Mouse (Mus musculus) kidney, postnatal 25 days (tissue): ENCODE results near the gene Lztfl1.
"Not testable (repeated sequence)": the region's sequence is repeated elsewhere in the genome, so short reads cannot be mapped to it uniquely, and the experiment has no call there.

Source experiments
- DNase-seq, 2 experiments: peaks; one replicate each; pipeline ENCODE4 v3.0.0; 2021; ENCODE audit warnings: mixed read lengths in 2 of 2

Lztfl1 gene

GRCm38 (mm10) chr9:123717186-123718008 is at the start of gene Lztfl1:
Gene Lztfl1 (minus strand): TSS chr9:123717697.
- peak; percentile 99 for DNase-seq

GRCm38 (mm10) chr9:123766996-123767395 is 49.5 kb upstream of the Lztfl1 start:
- DNase-seq: no peak

- DNase-seq: no peak
Measured at GRCm38 (mm10) chr9:123763771-123764170, 46.3 kb upstream of the Lztfl1 start.

GRCm38 (mm10) chr9:123762886-123763285 is 45.4 kb upstream of the Lztfl1 start:
- no peak for DNase-seq

- DNase-seq: no peak
Measured at GRCm38 (mm10) chr9:123760806-123761205, 43.3 kb upstream of the Lztfl1 start.

- no peak for DNase-seq
Measured at GRCm38 (mm10) chr9:123758645-123759044, 41.1 kb upstream of the Lztfl1 start.

- no peak for DNase-seq
Measured at GRCm38 (mm10) chr9:123758156-123758555, 40.7 kb upstream of the Lztfl1 start.

- DNase-seq: no peak
Measured at GRCm38 (mm10) chr9:123757326-123757725, 39.8 kb upstream of the Lztfl1 start.

- DNase-seq: no peak
Measured at GRCm38 (mm10) chr9:123756752-123757151, 39.3 kb upstream of the Lztfl1 start.

- no peak for DNase-seq
Measured at GRCm38 (mm10) chr9:123754333-123754732, 36.8 kb upstream of the Lztfl1 start.

- not testable (repeated sequence) for DNase-seq
Measured at GRCm38 (mm10) chr9:123749687-123750086, 32.2 kb upstream of the Lztfl1 start.

- DNase-seq: no peak
Measured at GRCm38 (mm10) chr9:123740799-123741198, 23.3 kb upstream of the Lztfl1 start.

- DNase-seq: no peak
Measured at GRCm38 (mm10) chr9:123734133-123734532, 16.6 kb upstream of the Lztfl1 start.

- DNase-seq: no peak
Measured at GRCm38 (mm10) chr9:123731271-123731670, 13.8 kb upstream of the Lztfl1 start.

- DNase-seq: no peak
Measured at GRCm38 (mm10) chr9:123722737-123723493, 5.4 kb upstream of the Lztfl1 start.

GRCm38 (mm10) chr9:123716301-123716700 is 1.2 kb downstream of the Lztfl1 start:
- no peak for DNase-seq

GRCm38 (mm10) chr9:123713111-123713510 is 4.4 kb downstream of the Lztfl1 start:
- no peak for DNase-seq

- DNase-seq: peak in 1 of 2 experiments; percentile 6
Measured at GRCm38 (mm10) chr9:123709226-123709625, 8.3 kb downstream of the Lztfl1 start.

GRCm38 (mm10) chr9:123701822-123702221 is 15.7 kb downstream of the Lztfl1 start:
- DNase-seq: no peak

- DNase-seq: no peak
Measured at GRCm38 (mm10) chr9:123695634-123696302, 21.7 kb downstream of the Lztfl1 start.

- no peak for DNase-seq
Measured at GRCm38 (mm10) chr9:123688227-123688626, 29.3 kb downstream of the Lztfl1 start.

GRCm38 (mm10) chr9:123686206-123686605 is 31.3 kb downstream of the Lztfl1 start:
- DNase-seq: no peak

GRCm38 (mm10) chr9:123683704-123684103 is 33.8 kb downstream of the Lztfl1 start:
- DNase-seq: no peak
